Mouse (Mus musculus): ENCODE data around the gene Ess2. TPM values are rescaled to one million over a fixed set of nuclear protein-coding genes. Genes with fewer than 3 reads are reported as not detected.

The Ess2 gene
- total and polyA plus RNA-seq, 3 experiments = 31.1 to 37.0 (median 33.1) TPM

DNA sequence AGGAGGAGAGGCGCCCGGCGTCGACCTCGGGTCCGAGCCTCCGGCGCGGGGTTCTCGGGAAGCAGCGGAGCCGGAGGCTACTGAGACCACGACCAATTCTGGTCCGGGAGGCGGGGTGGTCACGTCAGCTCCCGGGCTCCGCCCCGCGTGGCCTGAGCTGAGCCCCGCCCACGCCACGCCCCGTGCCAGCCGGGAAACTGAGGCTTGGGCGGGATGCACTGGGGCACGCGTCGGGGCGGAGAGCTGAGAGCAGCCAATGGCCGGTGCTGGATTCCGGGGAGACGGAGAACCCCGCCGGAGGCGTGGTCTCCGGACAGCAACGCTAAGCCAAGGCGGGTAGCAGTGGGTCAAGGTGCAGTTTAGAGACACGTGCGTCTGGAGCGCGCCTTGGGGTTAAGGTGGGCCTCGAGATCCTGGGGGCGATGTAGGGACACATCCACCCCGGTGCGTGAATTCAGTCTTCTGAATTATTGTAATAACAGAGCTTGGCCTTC, 17.0 kb upstream of the Ess2 start, which contains the start of gene Slc25a1:
Slc25a1 (minus strand) TSS at position 133 of the 494 bp plus-strand sequence.
- TF ChIP-seq CHD1 (IDR thresholded peaks at IDR 0.05; ENCODE audit: low read depth, low read length) (no peak), USF1 (IDR thresholded peaks at IDR 0.05; ENCODE audit: low read depth, low read length) (peak; percentile 22; the same call in 1 of the 2 replicates), TBP (conservative IDR thresholded peaks at IDR 0.05; ENCODE audit: low read depth, low read length) (0 out of 2 replicates have a peak, but pooled peaks have one; percentile 47), EP300 (IDR thresholded peaks at IDR 0.05; ENCODE audit: low read length) (0 out of 2 replicates have a peak, but pooled peaks have one; percentile 4), TCF12 (IDR thresholded peaks at IDR 0.05; ENCODE audit: low read depth, low read length) (peak; percentile 74), POLR2AphosphoS2 (IDR thresholded peaks at IDR 0.05; ENCODE audit: low read depth, low read length) (peak; percentile 62), MXI1 (IDR thresholded peaks at IDR 0.05; ENCODE audit: low read depth, low read length) (peak; percentile 95), NELFE (IDR thresholded peaks at IDR 0.05; ENCODE audit: low read depth, low read length) (peak; percentile 83), POLR2A (IDR thresholded peaks at IDR 0.05; ENCODE audit: low read depth, low read length) (peak; percentile 84), JUND (conservative IDR thresholded peaks at IDR 0.05; ENCODE audit: low read depth, low read length) (no peak), ZMIZ1 (IDR thresholded peaks at IDR 0.05; ENCODE audit: low read depth, low read length) (peak; percentile 88; the same call in 1 of the 2 replicates), ZC3H11A (IDR thresholded peaks at IDR 0.05; ENCODE audit: low read depth, low read length) (no peak), MAX (IDR thresholded peaks at IDR 0.05; ENCODE audit: low read length) (peak; percentile 94), CHD2 (IDR thresholded peaks at IDR 0.05; ENCODE audit: low read length) (0 out of 2 replicates have a peak, but pooled peaks have one; percentile 19), HCFC1 (IDR thresholded peaks at IDR 0.05; ENCODE audit: low read depth, low read length) (peak; percentile 4; the same call in 1 of the 2 replicates), PAX5 (IDR thresholded peaks at IDR 0.05; ENCODE audit: low read length) (no peak), MEF2A (IDR thresholded peaks at IDR 0.05; ENCODE audit: borderline replicate concordance, low read depth, low read length) (peak; percentile 50; the same call in 1 of the 2 replicates), E2F4 (IDR thresholded peaks at IDR 0.05; ENCODE audit: insufficient replicate concordance, low read depth, low read length) (no peak), MYC (IDR thresholded peaks at IDR 0.05; ENCODE audit: low read depth, low read length) (peak; percentile 92; the same call in 1 of the 2 replicates), SMC3 (IDR thresholded peaks at IDR 0.05; ENCODE audit: low read depth, low read length) (no peak), MAFK (IDR thresholded peaks at IDR 0.05; ENCODE audit: insufficient replicate concordance, low read length) (no peak), SIN3A (IDR thresholded peaks at IDR 0.05; ENCODE audit: low read length) (peak; percentile 65; the same call in 1 of the 2 replicates), BHLHE40 (IDR thresholded peaks at IDR 0.05; ENCODE audit: low read depth, low read length) (peak; percentile 85), USF2 (conservative IDR thresholded peaks at IDR 0.05; ENCODE audit: low read depth, low read length) (no peak; the same call in 1 of the 2 replicates), NRF1 (IDR thresholded peaks at IDR 0.05; ENCODE audit: low read depth, low read length) (peak; percentile 54; the same call in 1 of the 2 replicates)
- Histone ChIP-seq H3K4me3 (replicated peaks in 1 of 3; ENCODE audit: low read depth in 2 of 3, low read length in 2 of 3, poor library complexity in 1 of 3) (peak within 1 kb of the TSS; percentile 73 to 83 (median 83)), H3K9ac (ENCODE audit: insufficient read depth, low read depth) (peak within 1 kb of the TSS; percentile 83), H3K4me1 (ENCODE audit: control insufficient read depth in 1 of 2, insufficient read depth in 2 of 2) (peaks cover 7 to 37% of the 10 kb centered on the region in 2 experiments), H3K36me3 (replicated peaks in 1 of 2; ENCODE audit: control insufficient read depth in 1 of 2, insufficient read depth in 1 of 2, low read length in 1 of 2) (peaks cover 19 to 39% of the 10 kb centered on the region in 2 experiments), H3K4me2 (ENCODE audit: insufficient read depth, low read depth, poor library complexity, severe bottlenecking) (peak within 1 kb of the TSS; percentile 53), H3K27ac (ENCODE audit: insufficient read depth, low read depth) (peak within 1 kb of the TSS; percentile 43), H3K9me3 (replicated peaks; ENCODE audit: low read length) (no peaks in the 10 kb centered on the region), H3K27me3 (replicated peaks) (no peaks in the 10 kb centered on the region), H3K79me2 (replicated peaks; ENCODE audit: control insufficient read depth, extremely low read depth, insufficient read depth, poor library complexity, severe bottlenecking) (no peaks in the 10 kb centered on the region)
- dilution Hi-C loops (cut with MboI; ENCODE audit: extremely low pct_ligation_motif_present, extremely low pct_unique_long_range_greater_than_20kb, low sequenced_read_pairs) (no loop called here), in situ Hi-C loops (cut with MboI; ENCODE audit: low pct_ligation_motif_present, low pct_unique_long_range_greater_than_20kb, low sequenced_read_pairs) (no loop called here)
- DNase-seq (ENCODE audit: extremely low read depth) = peak; percentile 86

All from CH12.LX (cell line).